Comparison of ENCODE assay signal across 20 mouse cellular contexts in the genomic region with DNA sequence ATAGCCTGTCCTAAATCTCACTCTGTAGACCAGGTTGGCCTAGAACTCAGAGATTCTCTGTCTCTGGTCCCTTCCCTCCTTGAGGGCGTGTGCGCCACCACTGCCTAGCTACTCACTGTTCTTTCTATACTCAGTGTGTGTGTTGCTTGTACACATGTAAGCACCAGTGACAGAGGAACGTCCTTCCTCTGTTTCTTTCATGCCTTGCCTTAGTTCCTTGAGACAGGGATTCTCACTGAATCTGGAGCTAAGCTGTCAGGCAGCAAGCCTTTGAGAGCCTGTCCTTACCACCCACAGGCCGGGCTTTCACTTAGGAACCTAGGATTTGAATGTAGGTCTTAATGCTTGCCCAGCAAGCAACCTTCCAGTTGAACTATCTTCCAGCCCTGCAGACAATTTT. TPM values are rescaled to one million over a fixed set of nuclear protein-coding genes. Genes with fewer than 3 reads are reported as not detected.
DNase-seq lines count a peak whose midpoint lies in the region; ATAC-seq and TF ChIP-seq lines count a peak whose summit lies in the region.
"Had no signal": no experiment of that assay in that cellular context is flagged by ENCODE, and none has a peak within 500 bp of the region (broad histone marks: within the 10 kb centered on the region; RNA-seq: fewer than 3 reads in every experiment).

No protein-coding gene starts in this region.

- no peaks in the 10 kb centered on the region for H3K27me3 ChIP-seq in cerebellum, adult 2 months (ENCODE audit: control insufficient read depth, insufficient read depth, low read length)
- no peaks in the 10 kb centered on the region for H3K27me3 ChIP-seq in heart, embryonic 10.5 days (ENCODE audit: insufficient read depth, poor library complexity, severe bottlenecking)
- no peaks in the 10 kb centered on the region for H3K27me3 ChIP-seq in liver, embryonic 12.5 days (replicated peaks)
- H3K27me3 ChIP-seq in liver, embryonic 16.5 days (ENCODE audit: control insufficient read depth, insufficient read depth, low read depth, low read length) = no peaks in the 10 kb centered on the region
- H3K27me3 ChIP-seq in midbrain, embryonic 16.5 days (ENCODE audit: control insufficient read depth, insufficient read depth, low read depth, low read length) = no peaks in the 10 kb centered on the region
- H3K27me3 ChIP-seq: kidney, embryonic 15.5 days; limb, embryonic 12.5 days; midbrain, embryonic 15.5 days; neural tube, embryonic 15.5 days had no signal

- peak overlapping the region; percentile 99 for H3K27ac ChIP-seq in cerebellum, adult 2 months (ENCODE audit: insufficient read depth, low read length)
- H3K27ac ChIP-seq in heart, embryonic 10.5 days = peak overlapping the region; percentile 75
- H3K27ac ChIP-seq in liver, embryonic 12.5 days = 0 out of 2 replicates have a peak overlapping the region, but pooled peaks have one; percentile 16
- peak overlapping the region; percentile 18; the same call in 1 of the 2 replicates for H3K27ac ChIP-seq in liver, embryonic 16.5 days (ENCODE audit: low read length)
- H3K27ac ChIP-seq in midbrain, embryonic 16.5 days (ENCODE audit: low read length) = no peak overlapping the region
- H3K27ac ChIP-seq: kidney, embryonic 15.5 days; limb, embryonic 12.5 days; midbrain, embryonic 15.5 days; neural tube, embryonic 15.5 days had no signal

- DNase-seq in cerebellum, adult 2 months = peak; percentile 42 to 53
- DNase-seq in cerebellum, postnatal 4 days (ENCODE audit: low spot score in 2 of 2) = no peak
- DNase-seq in heart, embryonic 10.5 days (ENCODE audit: low spot score) = no peak
- no peak for DNase-seq in heart, adult 9 months (ENCODE audit: low spot score in 2 of 2)
- no peak for DNase-seq in liver
- DNase-seq: adrenal gland, postnatal 25 days; lung, postnatal 14 days; spleen, adult 18-20 months; thymus, adult 18-20 months had no signal

- 30% methylated on average over 4 of the region's 4 CpGs for WGBS in cerebellum, adult 2 months
- 50% methylated on average over 4 of the region's 4 CpGs for WGBS in heart, embryonic 10.5 days
- 61% methylated on average over 4 of the region's 4 CpGs for WGBS in liver, embryonic 12.5 days (ENCODE audit: insufficient replicate concordance)
- 60% methylated on average over 4 of the region's 4 CpGs for WGBS in liver, embryonic 16.5 days (ENCODE audit: insufficient replicate concordance)
- 49% methylated on average over 4 of the region's 4 CpGs for WGBS in midbrain, embryonic 16.5 days

- peaks cover 32% of the 10 kb centered on the region for H3K4me1 ChIP-seq in cerebellum, adult 2 months (ENCODE audit: control insufficient read depth, insufficient read depth, low read length)
- H3K4me1 ChIP-seq in heart, embryonic 10.5 days = peaks cover 39% of the 10 kb centered on the region
- peaks cover 57% of the 10 kb centered on the region for H3K4me1 ChIP-seq in liver, embryonic 12.5 days
- peaks cover 30% of the 10 kb centered on the region for H3K4me1 ChIP-seq in liver, embryonic 16.5 days (ENCODE audit: control insufficient read depth, low read depth, low read length)
- peaks cover 5% of the 10 kb centered on the region; the same call in 1 of the 2 replicates for H3K4me1 ChIP-seq in midbrain, embryonic 16.5 days (ENCODE audit: control insufficient read depth, insufficient read depth, low read length)
- H3K4me1 ChIP-seq: midbrain, embryonic 15.5 days; neural tube, embryonic 15.5 days had no signal

- no peak overlapping the region for H3K4me2 ChIP-seq in liver, embryonic 12.5 days
- no peak overlapping the region for H3K4me2 ChIP-seq in liver, embryonic 16.5 days (ENCODE audit: low read depth, low read length)
- H3K4me2 ChIP-seq in midbrain, embryonic 16.5 days (ENCODE audit: low read length) = no peak overlapping the region
- H3K4me2 ChIP-seq: kidney, embryonic 15.5 days; limb, embryonic 12.5 days; midbrain, embryonic 15.5 days; neural tube, embryonic 15.5 days had no signal

- TF ChIP-seq CTCF in cerebellum, adult 2 months (IDR thresholded peaks at IDR 0.05; ENCODE audit: borderline replicate concordance, insufficient read depth, low read depth, low read length) = no peak

- ATAC-seq in liver, embryonic 12.5 days = no peak
- no peak for ATAC-seq in liver, embryonic 16.5 days (ENCODE audit: low read depth)
- ATAC-seq in midbrain, embryonic 16.5 days = no peak
- ATAC-seq: CD4-positive, CD25-positive, alpha-beta regulatory T cell, adult 4 months; hindbrain, embryonic 16.5 days; intestine, postnatal 0 days; midbrain, embryonic 15.5 days had no signal

- no peak overlapping the region for H3K9ac ChIP-seq in liver, embryonic 12.5 days
- no peak overlapping the region for H3K9ac ChIP-seq in liver, embryonic 16.5 days (ENCODE audit: low read depth, low read length)
- H3K9ac ChIP-seq in midbrain, embryonic 16.5 days (ENCODE audit: low read depth, low read length) = no peak overlapping the region
- H3K9ac ChIP-seq: kidney, embryonic 15.5 days; limb, embryonic 12.5 days; midbrain, embryonic 15.5 days; neural tube, embryonic 15.5 days had no signal

- TF ChIP-seq POLR2A in cerebellum, adult 2 months (IDR thresholded peaks at IDR 0.05; ENCODE audit: borderline replicate concordance, insufficient read depth, low read length) = no peak

- H3K36me3 ChIP-seq in heart, embryonic 10.5 days = no peaks in the 10 kb centered on the region; the same call in 1 of the 2 replicates
- H3K36me3 ChIP-seq in liver, embryonic 12.5 days = peaks cover 12% of the 10 kb centered on the region
- no peaks in the 10 kb centered on the region for H3K36me3 ChIP-seq in liver, embryonic 16.5 days (ENCODE audit: control insufficient read depth, insufficient read depth)
- no peaks in the 10 kb centered on the region for H3K36me3 ChIP-seq in midbrain, embryonic 16.5 days (ENCODE audit: control insufficient read depth, insufficient read depth, low read length)
- H3K36me3 ChIP-seq: kidney, embryonic 15.5 days; limb, embryonic 12.5 days; midbrain, embryonic 15.5 days; neural tube, embryonic 15.5 days had no signal

- peak overlapping the region; percentile 7 for H3K4me3 ChIP-seq in cerebellum, adult 2 months (replicated peaks; ENCODE audit: insufficient read depth, low read depth, low read length)
- H3K4me3 ChIP-seq in heart, embryonic 10.5 days = no peak overlapping the region
- no peak overlapping the region for H3K4me3 ChIP-seq in liver, embryonic 12.5 days
- no peak overlapping the region for H3K4me3 ChIP-seq in liver, embryonic 16.5 days (ENCODE audit: low read depth, low read length)
- H3K4me3 ChIP-seq in midbrain, embryonic 16.5 days (ENCODE audit: low read depth, low read length) = no peak overlapping the region
- H3K4me3 ChIP-seq: kidney, embryonic 15.5 days; limb, embryonic 12.5 days; midbrain, embryonic 15.5 days; neural tube, embryonic 15.5 days had no signal

- H3K9me3 ChIP-seq in heart, embryonic 10.5 days = no peaks in the 10 kb centered on the region
- H3K9me3 ChIP-seq in liver, embryonic 12.5 days (replicated peaks) = no peaks in the 10 kb centered on the region
- H3K9me3 ChIP-seq in liver, embryonic 16.5 days (replicated peaks; ENCODE audit: control insufficient read depth, low read length) = no peaks in the 10 kb centered on the region
- H3K9me3 ChIP-seq in midbrain, embryonic 16.5 days (replicated peaks; ENCODE audit: control insufficient read depth, low read length, poor library complexity, severe bottlenecking) = no peaks in the 10 kb centered on the region
- H3K9me3 ChIP-seq: kidney, embryonic 15.5 days; limb, embryonic 12.5 days; midbrain, embryonic 15.5 days; neural tube, embryonic 15.5 days had no signal

RNA-seq across cellular contexts. Expression of gene Kat2b, which starts 13.0 kb away (rescaled TPM):
- polyA plus RNA-seq in cerebellum, adult 2 months (2012; rRNA removed) = 40.5 and 43.4 TPM in 2 replicates
- polyA plus RNA-seq in heart, embryonic 10.5 days (2016; fragmentation: Nextera tagmentation; extraction: Ambion mirVana) = 4.1 and 5.9 TPM in 2 replicates
- 4.9 and 5.1 TPM in 2 replicates for polyA plus RNA-seq in liver, embryonic 12.5 days (2016; fragmentation: Nextera tagmentation; extraction: Ambion mirVana)
- polyA plus RNA-seq in liver, embryonic 16.5 days (2015; fragmentation: Nextera tagmentation; extraction: Ambion mirVana) = 5.2 and 5.3 TPM in 2 replicates
- 7.2 and 8.7 TPM in 2 replicates for polyA plus RNA-seq in midbrain, embryonic 16.5 days (2015; fragmentation: Nextera tagmentation; extraction: Ambion mirVana)

RNA-seq across cellular contexts. Expression of gene Pp2d1, which starts 40.4 kb away (rescaled TPM):
- polyA plus RNA-seq in cerebellum, adult 2 months (2012; rRNA removed) = not detected in 2 replicates
- 0.27 and 0.34 TPM in 2 replicates for polyA plus RNA-seq in heart, embryonic 10.5 days (2016; fragmentation: Nextera tagmentation; extraction: Ambion mirVana)
- polyA plus RNA-seq in liver, embryonic 12.5 days (2016; fragmentation: Nextera tagmentation; extraction: Ambion mirVana) = 0.14 and 0.21 TPM in 2 replicates
- 0.06 and 0.08 TPM in 2 replicates for polyA plus RNA-seq in liver, embryonic 16.5 days (2015; fragmentation: Nextera tagmentation; extraction: Ambion mirVana)
- polyA plus RNA-seq in midbrain, embryonic 16.5 days (2015; fragmentation: Nextera tagmentation; extraction: Ambion mirVana) = 0.46 and 0.50 TPM in 2 replicates
- polyA plus RNA-seq: urinary bladder, adult 2 months had no signal

Comparison
In these comparisons a context has a peak if more than half of its experiments do, and no peak if none do; other contexts are left out.
1. DNase-seq: peak in cerebellum, adult 2 months (2 of 2); none in cerebellum, postnatal 4 days (0 of 2), heart, embryonic 10.5 days (single experiment), heart, adult 9 months (0 of 2) and liver (single experiment).